ENCODE assay signal across 8 mouse cellular contexts in the genomic region with DNA sequence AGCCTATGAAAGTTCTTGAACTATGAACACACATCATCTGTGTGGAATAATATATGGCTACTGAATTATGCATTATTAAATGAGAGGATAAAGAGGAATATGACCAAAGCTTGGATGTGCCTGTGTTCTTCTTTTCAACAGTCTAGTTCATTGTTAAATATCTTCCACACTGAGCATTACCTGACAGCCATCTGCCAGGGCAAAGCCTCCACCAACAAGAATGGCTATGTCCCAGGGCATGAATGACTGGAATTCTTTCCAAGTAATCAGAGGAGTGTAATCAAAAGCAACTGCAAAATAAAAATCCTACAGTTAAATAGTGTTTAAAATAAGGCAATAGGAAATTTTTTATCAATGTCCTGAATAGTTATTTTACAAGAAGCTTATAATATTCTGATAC.
"Had no signal": no experiment of that assay in that cellular context is flagged by ENCODE, and none has a peak within 500 bp of the region (broad histone marks: within the 10 kb centered on the region; RNA-seq: fewer than 3 reads in every experiment).

No protein-coding gene starts in this region.

- ATAC-seq: midbrain, embryonic 16.5 days had no signal

- DNase-seq: kidney, adult 9 months; kidney, postnatal 36 days; layer of hippocampus, adult 9-11 months; layer of hippocampus, postnatal 36 days; lung, adult 18-20 months; lung, postnatal 36 days; right cerebral cortex, postnatal 14 days had no signal
